Mouse (Mus musculus) kidney, postnatal 25 days (tissue): Measurements from ENCODE around the gene Tex45.
A peak's percentile ranks its signal among the peaks of the same experiment; 100 is the strongest.

Source experiments
- DNase-seq, 2 experiments: peaks; one replicate each; pipeline ENCODE4 v3.0.0; 2021; ENCODE audit warnings: mixed read lengths in 2 of 2

Gene Tex45

DNA sequence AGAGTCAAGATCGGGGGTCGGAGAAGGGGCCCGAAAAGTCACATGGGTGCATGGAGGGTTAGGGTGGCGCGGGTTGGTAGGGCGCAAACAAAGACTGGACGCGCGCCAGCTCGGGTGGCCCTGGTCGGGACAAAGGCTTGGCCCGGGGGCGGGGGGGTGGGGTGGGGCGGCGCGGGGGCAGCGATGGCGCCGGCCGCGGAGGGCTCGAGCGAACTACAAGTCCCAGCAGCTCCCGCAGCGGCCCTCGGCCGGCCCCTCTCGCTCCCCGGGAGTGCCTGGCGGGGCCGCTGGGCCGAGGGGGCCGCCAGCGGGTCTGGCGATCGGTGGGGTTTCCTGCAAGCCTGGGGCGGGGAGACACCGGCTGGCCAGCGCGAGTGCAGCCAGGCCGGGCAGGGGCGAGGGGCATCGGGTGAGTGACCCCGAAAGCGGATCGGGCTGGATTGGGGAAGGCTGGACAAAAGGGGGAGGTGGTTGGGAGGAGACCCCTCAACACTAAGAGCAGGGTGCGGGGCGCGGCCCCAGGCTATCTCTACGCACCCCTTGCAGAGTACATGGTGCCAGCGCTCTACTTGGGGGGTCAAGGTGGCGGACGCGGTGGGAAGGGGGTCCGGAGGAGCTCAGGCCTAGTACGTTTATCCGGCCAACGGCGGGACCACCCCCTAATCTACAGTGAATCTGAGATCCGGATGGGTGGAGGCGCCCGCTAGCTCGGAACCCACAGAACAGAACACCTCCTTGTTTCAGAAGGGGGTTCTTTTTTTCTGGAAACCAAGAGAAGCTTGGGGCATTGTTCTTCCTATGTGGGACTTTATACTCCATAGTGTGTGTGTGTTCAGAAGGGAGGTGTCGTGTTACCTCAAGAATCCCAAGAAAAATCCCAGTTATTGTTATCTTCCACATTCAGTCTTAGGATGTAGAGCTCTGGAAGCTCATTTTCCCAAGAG lies 22.5 kb downstream of the Tex45 start, which contains the start of gene Zfp358:
Zfp358 (plus strand) TSS at position 238 of the 944 bp plus-strand sequence.
- peak; percentile 77 to 89 for DNase-seq

DNA sequence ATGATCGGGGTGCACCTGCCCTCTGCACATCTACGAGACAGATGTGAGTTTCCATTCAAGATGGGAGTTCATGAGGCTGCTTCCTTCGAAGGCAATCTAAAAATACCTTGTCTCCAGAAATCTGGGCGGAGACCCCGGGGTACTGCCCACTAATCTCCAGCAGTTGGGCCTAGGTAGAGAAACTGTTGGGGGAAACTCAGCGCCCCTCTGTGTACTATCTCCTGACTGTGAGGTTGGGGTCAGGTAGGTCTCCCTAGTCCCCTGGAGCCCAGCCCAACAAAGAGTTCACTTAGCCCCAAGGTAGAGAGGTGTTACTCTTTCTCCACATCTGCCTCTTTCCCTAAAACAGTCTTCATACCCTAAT lies 23.2 kb downstream of the Tex45 start:
- no peak for DNase-seq

DNA sequence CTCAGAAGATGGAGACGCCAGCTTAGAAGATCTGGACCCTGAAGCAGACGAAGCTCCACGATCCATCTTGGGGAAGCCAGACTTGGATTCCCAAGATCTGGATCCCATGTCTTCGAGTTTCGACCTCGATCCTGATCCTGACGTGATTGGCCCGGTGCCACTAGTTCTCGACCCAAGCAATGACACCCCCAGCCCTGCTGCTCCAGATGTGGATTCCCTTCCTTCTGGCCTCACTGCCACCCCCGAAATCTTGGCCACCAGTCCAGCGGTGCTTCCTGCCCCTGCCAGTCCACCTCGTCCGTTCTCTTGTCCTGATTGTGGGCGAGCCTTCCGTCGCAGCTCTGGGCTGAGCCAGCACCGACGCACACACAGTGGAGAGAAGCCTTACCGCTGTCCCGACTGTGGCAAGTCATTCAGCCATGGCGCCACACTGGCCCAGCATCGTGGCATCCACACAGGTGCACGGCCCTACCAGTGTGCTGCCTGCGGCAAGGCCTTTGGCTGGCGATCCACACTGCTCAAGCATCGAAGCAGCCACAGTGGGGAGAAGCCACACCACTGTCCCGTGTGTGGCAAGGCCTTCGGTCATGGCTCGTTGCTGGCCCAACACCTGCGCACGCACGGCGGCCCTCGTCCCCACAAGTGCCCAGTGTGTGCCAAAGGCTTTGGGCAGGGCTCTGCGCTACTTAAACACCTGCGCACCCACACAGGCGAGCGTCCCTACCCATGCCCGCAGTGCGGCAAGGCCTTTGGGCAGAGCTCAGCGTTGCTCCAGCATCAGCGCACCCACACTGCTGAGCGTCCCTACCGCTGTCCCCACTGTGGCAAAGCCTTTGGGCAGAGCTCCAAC lies 25.1 kb downstream of the Tex45 start:
- DNase-seq: no peak

DNA sequence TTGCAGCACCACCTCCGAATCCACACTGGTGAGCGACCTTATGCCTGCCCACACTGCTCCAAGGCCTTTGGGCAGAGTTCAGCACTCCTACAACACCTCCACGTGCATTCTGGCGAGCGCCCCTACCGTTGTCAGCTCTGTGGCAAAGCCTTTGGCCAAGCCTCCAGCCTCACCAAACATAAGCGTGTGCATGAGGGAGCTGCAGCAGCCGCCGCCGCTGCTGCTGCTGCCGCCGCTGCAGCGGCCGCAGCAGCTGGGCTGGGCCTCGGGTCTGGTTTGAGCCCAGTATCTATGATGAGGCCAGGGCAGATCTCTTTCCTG lies 25.7 kb downstream of the Tex45 start:
- DNase-seq: no peak

DNA sequence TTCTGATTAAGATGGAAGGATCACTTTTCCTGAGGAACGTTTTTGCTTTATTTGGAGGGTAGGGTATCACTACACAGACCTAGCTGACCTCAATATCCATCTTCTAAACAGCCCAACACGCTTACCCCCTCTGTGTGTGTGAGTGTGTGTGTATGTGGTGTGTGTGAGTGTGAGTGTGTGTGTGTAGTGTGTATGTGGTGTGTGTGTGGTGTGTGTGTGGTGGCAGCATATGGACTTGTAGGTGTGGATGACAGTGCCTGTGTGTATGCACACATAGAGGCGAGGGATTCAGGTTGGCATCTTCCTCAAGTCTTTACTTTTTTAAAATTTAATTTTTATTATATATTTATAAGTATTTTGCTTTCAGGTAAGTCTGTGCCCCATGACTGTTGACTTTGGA lies 27.9 kb downstream of the Tex45 start:
- no peak for DNase-seq

DNA sequence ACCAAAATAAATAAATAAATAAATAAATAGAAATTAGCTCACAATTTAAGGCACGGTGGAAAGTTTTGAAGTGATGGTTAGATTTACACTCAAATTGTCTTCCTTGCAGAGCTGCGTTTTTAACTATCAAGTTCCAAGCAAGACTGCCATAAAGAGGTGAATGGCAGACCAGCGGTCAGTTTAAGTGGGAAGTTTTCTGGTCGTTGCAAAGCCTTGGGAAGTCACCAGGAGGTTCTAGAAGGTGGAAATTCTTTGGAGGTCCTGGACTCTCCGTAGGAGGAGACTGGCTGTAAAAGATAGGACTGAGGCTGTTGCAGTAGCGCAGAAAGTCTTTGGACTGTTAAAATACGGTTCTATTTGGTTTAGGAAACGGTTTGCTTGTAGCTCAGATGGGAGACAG lies 29.1 kb downstream of the Tex45 start:
- DNase-seq: no peak

DNA sequence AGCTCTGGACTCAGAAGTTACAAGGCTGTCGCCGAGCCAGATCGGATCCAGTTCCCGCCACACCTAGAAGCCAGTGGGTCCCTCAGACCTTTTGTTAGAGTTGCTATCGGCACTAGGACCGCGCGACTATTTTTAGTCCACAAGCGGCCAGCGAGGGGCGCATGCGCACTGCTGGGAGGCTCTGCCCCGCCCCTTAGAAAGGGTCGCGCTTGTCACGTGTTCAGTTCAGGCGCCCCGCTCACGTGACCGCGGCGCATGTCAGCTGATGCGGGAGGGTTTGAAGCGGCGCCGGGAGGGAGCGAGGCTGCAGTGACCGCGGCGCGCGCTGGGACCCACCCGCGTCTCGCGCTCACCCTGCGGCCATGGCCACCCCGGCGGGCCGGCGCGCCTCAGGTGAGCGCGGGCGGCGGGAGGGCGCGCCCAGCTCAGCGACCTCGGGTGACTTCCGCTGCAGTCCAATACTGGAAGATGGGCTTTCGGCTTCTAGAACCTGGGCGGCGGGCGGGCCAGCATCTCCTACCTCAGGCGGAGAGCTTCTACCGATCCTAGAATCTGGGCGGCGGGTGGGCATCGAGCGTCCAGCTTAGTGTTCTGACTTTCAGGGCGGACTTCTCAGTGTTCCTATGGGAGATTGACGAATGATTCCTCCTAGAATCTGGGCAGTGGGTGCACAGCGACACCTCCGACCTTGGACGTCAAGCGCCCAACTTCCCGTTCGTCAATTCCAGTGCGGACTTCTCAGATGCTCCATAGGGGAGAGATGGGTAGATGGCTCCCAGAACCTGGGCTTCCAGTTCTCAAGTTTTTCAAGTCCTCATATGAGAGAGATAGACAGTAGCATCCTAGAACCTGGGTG lies 29.8 kb downstream of the Tex45 start, which contains the start of gene Mcoln1:
Mcoln1 (plus strand) TSS at position 223 of the 856 bp plus-strand sequence.
- peak; percentile 98 for DNase-seq

DNA sequence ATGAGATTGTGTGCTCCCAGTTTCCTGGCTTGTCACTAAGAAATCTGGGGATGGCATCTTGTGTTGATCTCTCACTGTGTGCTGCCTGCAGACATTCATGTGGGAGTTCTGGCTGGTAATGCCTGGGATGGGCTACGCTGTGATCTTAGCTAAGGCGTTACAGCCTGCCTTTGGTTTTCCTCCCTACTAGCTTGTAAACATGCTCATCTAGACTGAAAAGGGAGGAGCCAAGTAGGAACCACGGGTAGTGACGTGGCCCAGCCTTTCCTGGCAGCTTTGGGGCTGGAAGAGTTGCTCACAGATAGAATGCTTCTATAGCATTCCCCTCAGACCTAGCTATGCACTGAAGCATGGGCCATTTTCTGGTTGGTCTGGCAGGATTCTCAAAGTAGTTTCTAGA lies 31.6 kb downstream of the Tex45 start:
- DNase-seq: no peak

DNA sequence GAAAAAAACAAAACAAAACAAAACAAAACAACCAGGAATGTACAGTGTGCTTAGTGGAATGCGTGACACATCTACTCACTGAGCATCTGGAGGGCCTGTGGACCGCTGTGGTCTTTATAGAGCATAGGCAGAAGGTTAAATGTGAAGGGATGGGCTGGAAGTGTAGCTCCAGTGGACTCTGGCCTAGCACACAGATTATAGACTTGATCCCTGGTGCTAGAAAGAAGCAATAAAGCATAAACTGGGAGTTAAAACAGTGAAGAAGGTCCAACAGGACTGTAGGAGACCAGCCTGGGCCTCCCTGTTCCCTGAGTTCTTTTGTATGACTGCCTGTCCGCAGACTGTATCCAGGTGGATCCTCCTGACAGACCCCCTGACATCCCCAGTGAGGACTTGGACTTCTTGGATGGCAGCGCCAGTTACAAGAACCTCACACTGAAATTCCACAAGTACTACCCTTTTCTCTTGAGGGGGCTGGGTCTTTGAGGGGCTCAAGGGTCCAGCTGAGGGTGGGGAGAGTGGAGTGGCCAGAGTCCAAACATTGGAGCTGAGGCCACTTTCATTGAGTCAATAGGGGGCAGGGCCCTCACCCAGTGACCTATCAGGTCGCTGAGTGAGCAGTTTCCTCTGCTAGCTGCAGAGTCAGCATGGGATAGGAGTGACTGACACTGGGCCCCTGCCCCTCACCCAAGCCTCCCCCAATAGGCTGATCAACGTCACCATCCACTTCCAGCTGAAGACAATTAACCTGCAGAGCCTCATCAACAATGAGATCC lies 37.5 kb downstream of the Tex45 start:
- DNase-seq: peak; percentile 26 to 61

DNA sequence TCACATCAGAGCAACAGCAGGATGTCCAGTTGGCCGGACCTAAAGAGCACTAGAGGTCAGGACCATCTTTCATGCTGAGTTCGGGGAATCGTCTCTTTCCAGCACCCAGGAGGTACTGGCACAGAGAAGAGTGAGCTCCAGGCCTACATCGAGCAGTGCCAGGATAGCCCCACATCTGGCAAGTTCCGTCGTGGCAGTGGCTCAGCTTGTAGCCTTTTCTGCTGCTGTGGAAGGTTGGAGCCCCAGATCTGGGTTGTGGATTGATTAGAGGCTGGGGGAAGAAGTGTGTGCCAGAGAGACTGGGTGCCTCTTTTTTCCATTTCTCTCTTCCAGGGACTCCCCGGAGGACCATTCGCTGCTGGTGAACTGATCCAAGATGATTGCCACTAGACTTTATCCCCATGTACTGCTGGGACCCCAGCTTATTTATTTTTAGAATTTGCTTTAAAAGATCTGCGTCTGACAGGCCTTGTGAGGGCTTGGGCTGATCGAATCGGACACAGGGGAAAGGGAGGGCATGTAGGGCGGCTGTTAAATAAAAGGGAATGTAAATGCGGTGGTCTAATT lies 44.1 kb downstream of the Tex45 start:
- no peak for DNase-seq

DNA sequence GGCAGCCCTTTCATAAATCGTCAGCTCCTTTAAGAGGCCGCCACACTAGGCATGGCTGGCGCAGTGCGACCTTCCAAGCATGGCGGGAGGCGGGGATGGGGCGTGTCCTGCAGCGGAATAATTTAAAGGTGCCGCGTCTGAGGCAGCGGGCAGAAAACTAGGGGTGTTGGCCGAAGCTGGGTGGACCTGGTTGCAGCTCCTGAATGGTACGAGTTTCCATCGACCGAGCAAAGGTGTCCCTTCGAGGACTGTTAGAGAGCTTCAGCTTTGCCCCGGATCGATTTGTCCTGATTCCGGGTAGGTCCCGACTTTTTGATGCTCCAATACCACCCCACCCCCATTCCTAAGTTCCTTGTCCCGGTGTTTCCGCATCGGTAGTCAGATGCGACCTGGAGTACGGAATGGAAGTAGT lies 44.6 kb downstream of the Tex45 start, which contains the start of gene Pnpla6:
Pnpla6 (plus strand) TSS at position 125 of the 412 bp plus-strand sequence.
- DNase-seq: peak; percentile 95 to 96

DNA sequence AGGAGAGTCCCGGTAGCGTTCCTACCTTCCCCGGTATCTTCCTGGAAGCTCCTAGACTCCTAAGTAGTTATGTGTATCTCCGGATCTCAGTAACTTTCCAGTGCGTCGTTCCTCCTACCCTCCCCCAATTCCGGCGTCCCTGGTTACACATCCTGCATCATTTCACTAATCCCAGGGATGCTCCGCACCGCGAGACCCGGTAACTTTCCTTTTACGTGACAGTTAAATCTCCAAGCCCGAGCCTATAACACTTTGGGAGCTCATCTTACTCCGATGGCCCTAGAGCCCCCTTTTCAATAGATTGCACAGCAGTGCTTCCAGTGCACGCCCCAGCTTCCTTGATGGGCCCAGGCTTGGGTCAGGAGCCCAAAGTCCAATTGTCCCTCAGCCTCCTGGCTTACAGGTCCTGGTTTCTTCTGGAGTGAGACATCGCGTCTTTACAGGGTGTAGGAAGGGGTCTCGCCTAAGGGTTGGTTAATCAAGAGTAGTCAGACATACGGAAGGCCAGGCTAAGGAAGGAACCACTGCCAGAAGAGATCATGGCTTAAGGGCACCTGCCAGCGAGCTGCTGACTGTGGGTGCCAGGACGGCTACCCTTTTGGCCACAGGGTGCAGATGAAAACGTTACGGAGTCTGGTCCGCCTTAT lies 45.2 kb downstream of the Tex45 start:
- DNase-seq: peak; percentile 63 to 71

DNA sequence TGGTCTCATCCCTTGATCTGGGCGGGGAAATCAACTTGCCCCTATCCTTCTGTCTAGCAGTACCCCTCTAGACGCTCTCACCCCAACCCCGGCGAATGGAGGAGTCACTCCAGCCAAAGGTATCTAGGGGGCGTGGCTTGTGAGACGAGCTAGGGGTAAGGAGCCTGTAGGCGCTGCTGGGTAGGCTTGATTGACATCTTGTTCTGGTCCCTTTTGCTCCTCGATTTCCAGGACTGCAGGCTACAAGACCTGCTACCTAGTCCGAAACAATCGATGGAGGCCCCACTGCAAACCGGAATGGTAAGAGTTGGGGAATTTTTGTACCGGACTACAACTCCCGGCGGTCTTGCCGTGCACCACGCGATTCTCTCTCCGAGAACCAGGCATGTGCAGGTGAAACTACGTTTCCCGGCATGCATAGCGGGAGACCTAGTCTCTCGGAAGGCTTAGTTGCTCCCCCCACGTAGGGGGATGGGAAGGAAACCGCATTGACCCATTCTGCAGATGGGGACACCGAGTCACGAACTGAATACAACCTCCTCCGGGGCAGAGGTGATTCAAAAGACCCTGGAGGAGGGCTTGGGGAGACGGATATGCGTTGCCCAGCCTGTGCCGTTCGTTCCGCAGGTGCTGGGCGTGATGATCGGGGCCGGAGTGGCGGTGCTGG lies 45.9 kb downstream of the Tex45 start:
- peak; percentile 97 to 98 for DNase-seq

DNA sequence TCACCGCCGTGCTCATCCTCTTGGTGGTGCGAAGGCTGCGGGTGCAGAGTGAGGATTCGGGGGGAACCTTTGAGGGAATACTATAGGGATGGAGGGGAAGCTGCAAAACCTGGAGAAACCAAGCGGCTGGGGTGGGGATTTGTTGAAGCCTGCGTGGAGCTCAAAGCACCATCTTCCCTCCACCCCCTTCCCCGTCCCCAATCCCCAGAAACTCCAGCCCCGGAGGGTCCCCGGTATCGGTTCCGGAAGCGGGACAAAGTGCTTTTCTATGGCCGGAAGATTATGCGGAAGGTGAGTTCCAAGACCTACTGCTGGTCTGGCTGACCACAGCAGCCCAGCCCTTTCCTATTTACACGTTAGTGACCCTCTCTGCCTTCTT lies 46.4 kb downstream of the Tex45 start:
- peak in 1 of 2 experiments; percentile 49 for DNase-seq

DNA sequence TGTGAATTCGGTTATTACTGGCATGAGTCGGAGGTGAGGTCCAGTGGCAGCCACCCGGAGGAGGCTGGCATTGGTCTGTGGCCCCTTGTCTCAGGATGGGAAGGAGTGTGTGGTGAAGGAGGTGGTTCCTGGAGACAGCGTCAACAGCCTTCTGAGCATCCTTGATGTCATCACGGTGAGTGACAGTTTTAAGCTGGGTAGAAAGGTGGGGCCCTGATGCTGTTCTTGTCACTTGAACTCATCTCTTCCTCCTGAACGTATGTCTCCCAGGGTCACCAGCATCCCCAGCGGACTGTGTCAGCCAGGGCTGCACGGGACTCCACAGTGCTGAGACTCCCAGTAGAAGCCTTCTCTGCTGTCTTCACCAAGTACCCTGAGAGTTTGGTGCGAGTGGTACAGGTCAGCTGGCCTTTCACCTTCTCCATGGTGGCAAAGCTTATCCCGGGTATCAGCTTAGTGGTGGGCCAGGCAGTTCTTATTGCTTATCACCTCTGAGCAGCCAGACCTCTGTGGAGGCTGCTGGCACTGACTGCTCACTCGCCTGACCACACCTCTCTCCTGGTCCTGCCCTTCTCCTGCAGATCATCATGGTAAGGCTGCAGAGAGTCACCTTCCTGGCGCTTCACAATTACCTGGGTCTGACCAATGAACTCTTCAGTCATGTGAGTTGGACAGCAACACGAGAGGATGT lies 51.5 kb downstream of the Tex45 start:
- no peak for DNase-seq

DNA sequence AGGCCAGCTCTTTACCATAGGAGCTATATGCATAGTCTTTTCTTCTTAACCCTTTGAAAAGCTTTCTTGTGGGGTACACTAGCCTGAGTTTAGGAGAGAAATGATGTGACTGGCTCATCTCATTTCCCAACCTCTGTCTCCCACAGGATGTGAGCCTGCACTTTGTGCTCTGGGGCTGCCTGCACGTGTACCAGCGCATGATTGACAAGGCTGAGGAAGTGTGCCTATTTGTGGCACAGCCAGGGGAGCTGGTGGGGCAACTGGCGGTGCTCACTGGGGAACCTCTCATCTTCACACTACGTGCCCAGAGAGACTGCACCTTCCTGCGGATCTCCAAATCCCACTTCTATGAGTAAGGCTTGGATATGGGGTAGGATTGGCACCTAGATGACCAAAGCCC lies 60.2 kb downstream of the Tex45 start:
- DNase-seq: no peak

DNA sequence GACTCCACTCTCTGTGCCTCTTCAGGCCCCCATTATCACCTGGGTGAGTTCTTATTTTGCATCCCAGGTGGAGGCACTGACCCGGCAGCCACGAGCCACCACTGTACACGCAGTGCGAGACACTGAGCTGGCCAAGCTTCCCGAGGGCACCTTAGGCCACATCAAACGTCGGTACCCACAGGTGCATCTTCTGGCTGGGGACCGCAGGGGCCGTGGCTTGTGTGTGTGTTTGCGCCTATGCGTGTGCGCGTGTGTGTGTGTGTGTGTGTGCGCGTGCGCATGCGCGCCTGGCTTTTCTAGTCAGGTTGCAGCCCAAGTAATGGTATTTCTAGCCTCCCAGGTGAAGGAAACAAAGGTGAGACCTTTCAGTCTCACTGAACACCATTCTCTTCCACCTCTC lies 61.3 kb downstream of the Tex45 start:
- no peak for DNase-seq

DNA sequence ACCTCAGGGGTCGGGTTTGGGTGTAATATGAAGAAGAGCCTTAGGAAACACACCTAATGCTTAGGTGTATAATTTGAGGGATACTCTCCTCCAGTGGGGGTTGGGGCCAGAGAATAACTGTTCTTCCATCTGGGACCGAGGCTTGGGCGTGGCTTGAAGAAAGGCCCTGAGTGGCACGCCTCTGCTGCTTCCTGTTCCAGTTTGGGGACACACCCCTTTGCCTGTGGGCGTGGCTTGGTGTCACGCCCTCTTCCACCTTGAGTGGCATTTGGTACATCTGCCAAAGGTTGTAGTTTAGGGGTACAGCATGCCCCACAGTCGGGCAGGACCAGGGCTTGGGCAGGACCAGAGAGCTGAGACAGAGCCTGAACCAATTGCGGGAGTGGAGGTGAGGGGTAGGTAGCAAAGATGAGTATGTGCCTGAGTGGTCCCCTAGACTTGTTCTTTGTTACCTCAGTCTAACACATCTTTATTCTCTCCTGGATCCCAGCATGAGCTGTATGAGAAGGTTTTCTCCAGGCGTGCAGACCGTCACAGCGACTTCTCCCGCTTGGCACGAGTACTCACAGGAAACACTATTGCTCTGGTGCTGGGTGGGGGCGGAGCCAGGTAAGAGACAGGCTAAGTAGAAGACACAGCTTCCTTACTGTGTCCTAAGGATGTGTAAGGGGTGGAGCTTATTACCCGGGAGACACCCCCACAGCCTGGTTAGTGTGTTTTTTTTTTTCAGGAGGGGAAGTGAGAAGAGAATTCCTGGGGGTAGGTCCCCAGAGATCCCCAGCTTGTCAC lies 65.6 kb downstream of the Tex45 start:
- no peak for DNase-seq
